Mouse (Mus musculus) heart, embryonic 11.5 days (tissue): ENCODE results near the gene Atox1. TPM values are rescaled to one million over a fixed set of nuclear protein-coding genes. Genes with fewer than 3 reads are reported as not detected.

ENCODE experiments used
- microRNA-seq: library from miRNA; unstranded; fragments of <30 nt; microRNA quantifications from one replicate; pipeline ENCODE4, GENCODE M21; 2016; ENCODE audit warnings: borderline number of aligned reads
- polyA plus RNA-seq: library from polyadenylated mRNA; unstranded; fragments of >200 nt; fragmentation: Nextera tagmentation; extraction: Ambion mirVana; gene quantifications from 2 replicates; pipeline ENCODE4 v1.2.1, GENCODE M21; 2014

Atox1 gene
- polyA plus RNA-seq, 1 experiment from 2014 or later, result 292 TPM

Small RNAs within 50 kb of the gene (microRNA-seq; reads per million reads assigned to microRNA genes)
- gene Mir7652, result 0.54 reads per million

Other genes starting within 250 kb of the Atox1 start
- gene Fat2, start 124.7 kb downstream of the Atox1 start, polyA plus RNA-seq, result not detected in 2 replicates
- 1,182 and 1,259 TPM in 2 replicates for gene Sparc, start 38.1 kb downstream of the Atox1 start, polyA plus RNA-seq
- gene G3bp1, start 8.4 kb upstream of the Atox1 start, polyA plus RNA-seq, result 125 and 133 TPM in 2 replicates
- gene Glra1, start 147.0 kb upstream of the Atox1 start, polyA plus RNA-seq, result not detected in 2 replicates